Mouse (Mus musculus) frontal cortex, adult 2 months (tissue): Measurements from ENCODE around the gene Sv2b. TPM values are rescaled to one million over a fixed set of nuclear protein-coding genes. Genes with fewer than 3 reads are reported as not detected.
A peak's percentile ranks its signal among the peaks of the same experiment; 100 is the strongest.

Experiments used
- DNase-seq, 2 experiments: peaks; one replicate each; pipeline ENCODE4 v3.0.0; 2022; ENCODE audit warnings: low spot score in 1 of 2; ENCODE audit errors: extremely low spot score in 1 of 2
- polyA plus RNA-seq: library from polyadenylated mRNA; depleted of rRNA; stranded (reverse); fragments of >200 nt; gene quantifications from 2 replicates; pipeline ENCODE4 v1.2.3, GENCODE M21; 2012; rRNA removed

The Sv2b gene
- polyA plus RNA-seq, 1 experiment, result 139 TPM

DNA sequence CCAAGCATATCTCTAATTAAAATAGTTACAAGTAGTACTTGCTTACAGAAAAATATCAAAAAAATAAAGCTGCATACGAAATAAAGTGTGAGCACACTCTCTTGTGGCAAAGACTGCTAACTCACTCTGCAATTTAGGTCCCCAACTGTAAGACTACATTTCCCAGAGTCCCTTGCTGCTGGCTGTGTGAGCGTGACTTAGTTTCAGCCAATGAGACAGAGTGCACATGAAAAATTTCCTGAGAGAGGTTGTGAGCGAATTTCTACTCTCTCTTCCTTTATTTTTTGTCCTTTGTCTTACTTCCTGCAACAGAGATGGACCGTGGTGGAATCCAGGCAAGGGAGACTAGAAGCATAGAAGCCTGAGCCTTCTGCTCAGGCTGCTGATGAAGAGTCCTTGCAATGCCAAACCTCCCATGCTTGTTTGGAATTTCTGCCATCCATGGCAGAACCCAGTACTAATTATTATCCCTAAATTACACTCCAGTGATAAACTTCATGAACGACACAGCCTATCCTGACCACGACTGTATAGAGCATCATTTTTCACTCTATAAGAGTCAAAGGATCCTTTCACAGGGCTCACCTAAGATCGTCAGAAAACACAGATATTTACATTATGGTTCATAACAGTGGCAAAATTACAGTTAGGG, 190.9 kb downstream of the Sv2b start:
- peak in 1 of 2 experiments; percentile 60 for DNase-seq

DNA sequence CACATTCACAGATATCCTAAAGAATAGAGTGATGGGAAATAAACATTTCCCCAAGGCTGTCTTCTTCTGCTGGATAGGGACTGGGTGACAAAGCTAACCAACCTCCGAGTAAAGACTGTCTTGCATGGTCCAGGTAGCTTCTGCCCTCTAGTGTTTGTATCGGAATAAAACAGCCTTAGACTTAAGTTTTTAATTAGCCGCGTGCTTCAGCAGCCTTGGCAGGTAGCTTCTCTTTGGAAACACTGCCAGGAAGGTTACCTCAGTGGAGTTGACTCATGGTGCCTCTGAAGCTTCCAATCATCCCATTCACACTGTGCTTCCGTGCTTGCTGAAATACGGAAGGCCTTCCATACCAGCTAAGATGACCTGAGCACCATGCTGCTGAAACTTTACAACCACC, 198.4 kb downstream of the Sv2b start:
- DNase-seq, result peak; percentile 36 to 84

DNA sequence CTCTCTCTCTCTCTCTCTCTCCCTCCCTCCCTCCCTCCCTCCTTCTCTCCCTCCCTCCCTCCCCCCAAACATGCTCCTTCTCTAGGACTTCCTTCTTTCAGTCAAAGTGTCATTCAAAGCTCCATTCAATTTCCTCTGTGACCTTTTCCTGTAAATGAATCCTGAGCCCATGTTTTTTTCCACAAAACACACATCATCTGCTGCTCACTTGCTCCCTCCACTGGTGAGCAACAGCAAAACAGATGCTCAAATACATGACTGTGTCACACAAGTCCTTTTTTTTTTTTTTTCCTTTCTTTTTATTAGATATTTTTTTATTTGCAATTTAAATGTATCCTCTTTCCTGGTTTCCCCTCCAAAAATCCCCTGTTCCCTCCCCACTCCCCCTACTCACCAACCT, 201.6 kb downstream of the Sv2b start:
- peak in 1 of 2 experiments; percentile 66 for DNase-seq

DNA sequence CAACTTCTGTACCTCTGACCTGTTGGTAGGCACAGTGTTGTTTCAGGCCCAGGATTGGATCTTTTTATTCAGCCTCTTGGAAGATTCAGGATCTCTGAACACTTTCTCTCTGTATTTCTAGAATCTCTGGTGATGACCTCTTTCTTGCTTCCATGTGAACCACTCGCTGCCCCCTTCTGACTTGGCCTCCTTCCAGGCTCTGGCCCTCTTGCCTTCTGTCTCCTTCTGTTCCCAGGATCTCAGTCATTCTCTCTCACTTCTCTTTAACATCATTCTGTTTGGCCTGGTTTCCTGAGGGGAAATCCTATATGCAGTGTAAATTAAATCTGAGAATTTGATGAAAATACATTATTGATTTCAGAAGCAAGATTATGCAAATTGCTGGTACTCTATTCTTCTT, 205.2 kb downstream of the Sv2b start:
- DNase-seq, result no peak

DNA sequence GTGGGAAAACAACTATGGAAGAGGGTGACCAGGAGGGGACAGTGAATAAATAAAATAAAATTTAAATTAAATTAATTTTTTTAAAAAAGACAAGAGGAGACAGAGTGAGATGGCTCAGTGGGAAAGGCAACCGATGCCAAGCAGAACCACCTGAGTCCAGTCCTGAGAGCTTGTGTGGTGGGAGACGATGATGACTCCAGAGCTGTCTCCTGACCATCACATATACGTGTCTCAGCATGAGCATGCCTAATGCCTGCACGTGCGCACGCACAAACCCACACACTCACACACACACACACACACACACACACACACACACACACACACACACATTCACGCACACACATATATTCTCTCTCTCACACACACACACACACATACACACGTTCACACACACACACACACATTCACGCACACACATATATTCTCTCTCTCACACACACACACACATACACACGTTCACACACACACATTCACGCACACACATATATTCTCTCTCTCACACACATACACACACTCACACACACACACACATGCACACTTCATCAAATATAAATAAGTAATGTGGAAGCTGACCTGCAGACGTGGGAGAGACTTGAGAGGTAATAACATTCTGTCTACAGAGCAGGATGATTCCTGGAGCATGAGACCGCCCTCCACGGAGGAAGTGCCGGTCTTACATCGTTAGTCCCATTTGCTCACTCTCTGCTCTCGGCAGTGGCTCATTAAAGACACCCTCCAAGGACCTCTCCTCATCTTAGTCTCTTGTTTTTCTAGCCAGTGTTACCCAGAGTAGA, 206.3 kb downstream of the Sv2b start:
- no peak for DNase-seq

DNA sequence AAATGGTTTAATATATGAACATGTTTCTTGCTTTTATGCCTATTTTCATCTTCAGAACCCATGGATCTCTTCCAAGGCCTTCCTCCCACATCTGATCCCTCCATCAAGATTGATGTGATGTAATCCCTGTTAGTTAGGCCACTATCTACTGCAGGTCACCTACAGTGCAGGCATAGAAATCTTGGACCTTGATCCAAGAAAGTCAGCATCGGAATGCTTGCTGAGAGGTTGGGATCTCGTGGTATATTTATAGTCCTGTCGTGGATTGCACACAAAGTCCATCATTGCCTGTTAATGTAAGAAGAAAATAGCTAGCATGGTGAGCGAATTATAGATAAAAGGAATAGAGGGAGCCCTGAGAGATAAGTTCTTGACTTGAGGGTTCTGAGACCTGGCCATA, 223.6 kb downstream of the Sv2b start:
- DNase-seq, result no peak

DNA sequence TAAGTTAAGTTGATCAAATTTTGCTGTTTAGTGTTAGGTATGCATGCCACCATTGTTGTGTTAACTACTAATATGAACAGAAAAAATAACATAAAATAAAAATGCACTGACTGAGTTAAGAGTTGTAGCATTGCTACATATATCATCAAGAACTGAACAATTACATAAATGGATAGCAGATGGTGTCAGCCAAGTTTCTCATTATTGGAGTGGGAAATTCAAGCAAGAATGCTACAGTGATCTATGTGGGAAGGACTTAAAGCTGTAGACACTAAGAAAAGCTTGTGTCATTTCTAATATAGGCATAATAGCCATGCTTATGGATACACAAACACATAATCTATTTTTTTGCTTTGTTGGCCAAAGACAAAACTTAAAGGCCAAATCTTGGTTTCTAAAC, 228.9 kb downstream of the Sv2b start:
- DNase-seq, result peak in 1 of 2 experiments; percentile 43

DNA sequence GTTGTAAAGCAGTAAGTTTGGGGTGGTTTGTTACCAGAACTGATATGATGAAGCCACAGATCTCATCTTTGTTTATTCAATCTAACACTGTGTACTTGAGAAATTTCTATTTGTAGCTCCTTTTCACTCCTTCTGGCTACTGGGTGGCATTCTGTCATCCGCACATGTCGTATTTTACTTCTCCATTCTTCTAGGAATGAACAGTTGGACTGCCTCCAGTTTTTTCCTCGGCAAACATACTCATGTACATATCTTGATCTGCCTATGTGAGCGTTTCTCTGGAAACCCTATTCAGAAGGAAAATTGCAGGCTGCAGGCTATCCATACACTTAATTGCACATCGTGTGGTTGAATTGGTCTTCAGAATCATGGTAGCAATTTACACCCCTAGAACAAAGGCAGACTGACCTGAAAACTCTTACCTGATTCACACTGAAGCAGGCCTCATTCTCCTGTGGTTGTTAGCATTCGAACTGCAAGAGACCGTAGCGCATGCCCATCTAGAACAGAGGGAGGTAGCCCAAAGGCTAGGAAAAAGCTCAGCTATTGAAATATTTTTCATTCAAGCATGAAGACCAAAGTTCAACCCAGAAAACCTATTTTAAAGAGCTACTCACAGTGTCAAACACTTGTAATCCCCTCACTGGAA, 231.4 kb downstream of the Sv2b start:
- peak; percentile 67 to 76 for DNase-seq

Other genes with a start within 250 kb of the Sv2b start
- 19.8 and 23.3 TPM in 2 replicates for gene Akap13, start 146.3 kb upstream of the Sv2b start, polyA plus RNA-seq